Mouse (Mus musculus): ENCODE measurements around the gene 2210016L21Rik. TPM values are rescaled to one million over a fixed set of nuclear protein-coding genes. Genes with fewer than 3 reads are reported as not detected.
"Not testable (repeated sequence)": the region's sequence is repeated elsewhere in the genome, so short reads cannot be mapped to it uniquely, and the experiment has no call there.

Gene 2210016L21Rik
- polyA plus RNA-seq, 1 experiment from 2014 or later = 58.9 TPM

DNA sequence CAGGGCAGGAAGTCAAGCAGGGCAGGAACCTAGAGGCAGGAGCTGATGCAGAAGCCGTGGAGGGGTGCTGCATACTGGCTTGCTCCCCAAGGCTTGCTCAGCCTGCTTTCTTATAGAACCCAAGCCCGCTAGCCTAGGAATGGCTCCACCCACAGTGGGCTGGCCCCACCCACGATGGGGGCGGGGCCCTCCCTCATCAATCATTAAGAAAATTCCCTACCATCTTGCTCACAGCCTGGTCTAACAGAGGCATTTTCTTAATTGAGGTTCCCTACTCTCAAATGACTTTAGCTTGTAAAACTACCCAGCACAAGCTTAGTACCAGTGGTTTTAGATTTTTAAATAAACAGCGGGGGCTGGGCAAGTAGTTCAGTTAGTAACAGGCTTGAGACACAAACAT lies 10.3 kb upstream of the 2210016L21Rik start:
- Histone ChIP-seq H3K9me3 (ENCODE audit: control insufficient read depth, low read length) (0 out of 2 replicates have a peak, but pooled peaks cover 3% of the 10 kb centered on the region), H3K4me3 (ENCODE audit: low read length) (no peak overlapping the region), H3K4me2 (replicated peaks; ENCODE audit: low read depth, low read length) (no peak overlapping the region), H3K27me3 (ENCODE audit: control insufficient read depth, insufficient read depth, low read length) (no peaks in the 10 kb centered on the region), H3K27ac (ENCODE audit: low read depth, low read length) (no peak overlapping the region), H3K9ac (ENCODE audit: low read depth, low read length) (no peak overlapping the region), H3K4me1 (ENCODE audit: control insufficient read depth, insufficient read depth, low read length) (no peaks in the 10 kb centered on the region; the same call in none of the 2 replicates), H3K36me3 (ENCODE audit: control insufficient read depth, insufficient read depth, low read length) (no peaks in the 10 kb centered on the region)
- WGBS = 58% methylated on average over 5 of the region's 5 CpGs
- ATAC-seq (ENCODE audit: low FRiP score, low TSS enrichment) = no peak

DNA sequence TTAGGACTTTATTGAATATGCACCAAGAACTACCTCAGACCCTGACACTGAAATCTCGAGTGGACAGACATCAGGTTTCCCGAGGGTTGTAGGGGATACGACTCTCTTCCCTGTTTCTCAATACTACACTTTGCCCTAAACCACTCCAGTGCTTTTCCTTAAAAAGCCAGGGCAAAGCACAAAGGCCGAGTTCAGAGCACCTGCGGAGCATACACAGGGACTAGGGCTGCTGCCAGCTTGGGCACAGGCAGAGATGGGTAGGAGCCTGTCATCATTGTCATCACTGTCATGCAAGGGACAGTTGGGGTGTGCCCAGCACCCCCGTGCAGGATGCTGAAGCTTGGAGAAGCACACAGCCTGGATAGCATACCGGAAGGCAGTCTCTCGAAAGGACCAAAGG lies 8.8 kb upstream of the 2210016L21Rik start:
- Histone ChIP-seq H3K4me1 (ENCODE audit: control insufficient read depth, insufficient read depth, low read length) (no peaks in the 10 kb centered on the region), H3K36me3 (ENCODE audit: control insufficient read depth, insufficient read depth, low read length) (no peaks in the 10 kb centered on the region), H3K9ac (ENCODE audit: low read depth, low read length) (no peak overlapping the region), H3K27ac (ENCODE audit: low read depth, low read length) (no peak overlapping the region), H3K9me3 (ENCODE audit: control insufficient read depth, low read length) (0 out of 2 replicates have a peak, but pooled peaks cover 3% of the 10 kb centered on the region), H3K4me3 (ENCODE audit: low read length) (no peak overlapping the region), H3K4me2 (replicated peaks; ENCODE audit: low read depth, low read length) (no peak overlapping the region), H3K27me3 (ENCODE audit: control insufficient read depth, insufficient read depth, low read length) (no peaks in the 10 kb centered on the region)
- no peak for ATAC-seq (ENCODE audit: low FRiP score, low TSS enrichment)
- 85% methylated on average over 8 of the region's 8 CpGs for WGBS

DNA sequence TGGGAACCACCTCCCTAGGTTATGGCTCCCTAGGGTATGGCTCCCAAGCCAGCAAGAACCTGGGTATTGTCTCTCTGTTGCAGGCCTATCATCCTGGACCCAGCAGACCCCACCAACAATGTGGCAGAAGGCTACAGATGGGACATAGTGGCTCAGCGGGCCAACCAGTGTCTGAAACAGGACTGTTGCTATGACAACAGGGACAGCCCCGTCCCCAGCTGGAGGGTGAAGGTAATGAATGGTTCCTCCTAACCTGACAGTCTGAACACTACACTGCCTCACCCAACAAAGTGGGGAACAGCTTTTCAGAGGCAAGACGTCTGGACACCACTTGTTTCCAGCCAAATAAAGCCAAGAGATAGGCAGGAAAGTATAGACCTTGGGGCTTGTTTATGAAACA lies 6.1 kb upstream of the 2210016L21Rik start:
- no peak overlapping the region for H3K27ac ChIP-seq (ENCODE audit: low read depth, low read length)
- 0 out of 2 replicates have a peak, but pooled peaks cover 7% of the 10 kb centered on the region for H3K9me3 ChIP-seq (ENCODE audit: control insufficient read depth, low read length)
- no peaks in the 10 kb centered on the region for H3K27me3 ChIP-seq (ENCODE audit: control insufficient read depth, insufficient read depth, low read length)
- no peak overlapping the region for H3K4me3 ChIP-seq (ENCODE audit: low read length)
- 11% methylated on average over 3 of the region's 3 CpGs for WGBS
- ATAC-seq (ENCODE audit: low FRiP score, low TSS enrichment) = no peak
- H3K4me2 ChIP-seq (replicated peaks; ENCODE audit: low read depth, low read length) = no peak overlapping the region
- no peak overlapping the region for H3K9ac ChIP-seq (ENCODE audit: low read depth, low read length)
- H3K4me1 ChIP-seq (ENCODE audit: control insufficient read depth, insufficient read depth, low read length) = no peaks in the 10 kb centered on the region
- H3K36me3 ChIP-seq (ENCODE audit: control insufficient read depth, insufficient read depth, low read length) = no peaks in the 10 kb centered on the region

DNA sequence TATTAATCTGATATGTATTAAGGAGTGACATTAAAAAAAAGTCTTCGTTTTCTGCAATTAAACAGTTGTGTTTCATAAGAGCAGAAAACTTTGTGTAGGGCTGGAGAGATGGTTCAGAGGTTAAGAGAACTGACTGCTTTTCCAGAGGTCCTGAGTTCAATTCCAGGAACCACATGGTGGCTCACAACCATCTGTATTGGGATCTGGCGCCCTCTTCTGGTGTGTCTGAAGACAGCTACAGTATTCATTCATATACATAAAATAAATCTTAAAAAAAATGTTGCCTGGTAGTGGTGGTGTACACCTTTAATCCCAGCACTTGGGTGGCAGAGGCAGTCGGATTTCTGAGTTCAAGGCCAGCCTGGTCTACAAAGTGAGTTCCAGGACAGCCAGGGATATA lies 820 bp upstream of the 2210016L21Rik start:
- H3K4me1 ChIP-seq (ENCODE audit: control insufficient read depth, insufficient read depth, low read length); H3K9me3 ChIP-seq (ENCODE audit: control insufficient read depth, low read length); H3K36me3 ChIP-seq (ENCODE audit: control insufficient read depth, insufficient read depth, low read length); ATAC-seq (ENCODE audit: low FRiP score, low TSS enrichment); H3K27ac ChIP-seq (ENCODE audit: low read depth, low read length); H3K9ac ChIP-seq (ENCODE audit: low read depth, low read length); H3K4me3 ChIP-seq (ENCODE audit: low read length); H3K27me3 ChIP-seq (ENCODE audit: control insufficient read depth, insufficient read depth, low read length): not testable (repeated sequence)
- peak overlapping the region; percentile 81 for H3K4me2 ChIP-seq (replicated peaks; ENCODE audit: low read depth, low read length)
- WGBS = 70% methylated on average over 3 of the region's 3 CpGs

DNA sequence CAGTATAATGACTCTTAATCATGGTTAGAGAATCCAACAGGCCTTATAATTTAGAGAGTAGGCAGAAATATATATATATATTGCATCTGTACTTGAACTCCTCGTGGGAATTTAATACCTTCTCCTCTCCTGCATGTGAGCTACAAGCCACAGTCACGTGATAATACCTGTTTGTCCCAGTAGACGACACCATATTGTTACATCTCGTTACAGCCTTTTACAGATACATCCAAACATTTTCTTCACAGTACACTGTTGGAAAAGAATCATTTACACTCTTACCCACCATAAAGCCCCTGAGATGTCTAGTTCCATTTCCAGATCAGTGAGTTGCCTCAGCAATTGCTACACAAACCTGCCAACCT lies 790 bp downstream of the 2210016L21Rik start:
- H3K27ac ChIP-seq (ENCODE audit: low read depth, low read length) = no peak overlapping the region
- 39% methylated on average over 4 of the region's 4 CpGs for WGBS
- no peaks in the 10 kb centered on the region for H3K27me3 ChIP-seq (ENCODE audit: control insufficient read depth, insufficient read depth, low read length)
- H3K9me3 ChIP-seq (ENCODE audit: control insufficient read depth, low read length) = 0 out of 2 replicates have a peak, but pooled peaks cover 4% of the 10 kb centered on the region
- H3K9ac ChIP-seq (ENCODE audit: low read depth, low read length) = peak overlapping the region; percentile 95
- ATAC-seq (ENCODE audit: low FRiP score, low TSS enrichment) = no peak
- peak overlapping the region; percentile 81 for H3K4me2 ChIP-seq (replicated peaks; ENCODE audit: low read depth, low read length)
- peaks cover 5% of the 10 kb centered on the region for H3K4me1 ChIP-seq (ENCODE audit: control insufficient read depth, insufficient read depth, low read length)
- peak overlapping the region; percentile 93 for H3K4me3 ChIP-seq (ENCODE audit: low read length)
- H3K36me3 ChIP-seq (ENCODE audit: control insufficient read depth, insufficient read depth, low read length) = peaks cover 22% of the 10 kb centered on the region

DNA sequence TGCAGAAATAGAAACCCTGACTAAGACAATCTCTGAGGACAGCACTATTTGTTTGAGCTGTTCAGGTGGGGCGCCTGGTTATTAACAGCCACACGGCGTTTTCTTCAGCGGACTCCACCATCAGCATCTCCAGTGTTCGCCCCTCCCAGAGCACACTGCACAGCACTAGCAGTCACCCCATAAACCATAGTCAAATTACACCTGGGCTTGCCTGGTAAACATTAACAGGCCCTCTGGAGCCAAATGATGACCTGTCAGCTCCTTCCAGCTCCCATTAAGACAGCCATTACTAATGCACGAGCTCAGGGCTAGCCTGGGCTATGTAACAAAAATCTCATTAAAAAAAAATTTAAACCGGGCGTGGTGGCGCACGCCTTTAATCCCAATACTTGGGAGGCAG lies 3.1 kb downstream of the 2210016L21Rik start:
- H3K27ac ChIP-seq (ENCODE audit: low read depth, low read length) = no peak overlapping the region
- no peak overlapping the region for H3K4me2 ChIP-seq (replicated peaks; ENCODE audit: low read depth, low read length)
- WGBS = 89% methylated on average over 10 of the region's 10 CpGs
- H3K9me3 ChIP-seq (ENCODE audit: control insufficient read depth, low read length) = no peaks in the 10 kb centered on the region
- no peak for ATAC-seq (ENCODE audit: low FRiP score, low TSS enrichment)
- H3K27me3 ChIP-seq (ENCODE audit: control insufficient read depth, insufficient read depth, low read length) = no peaks in the 10 kb centered on the region
- H3K4me3 ChIP-seq (ENCODE audit: low read length) = no peak overlapping the region
- H3K9ac ChIP-seq (ENCODE audit: low read depth, low read length) = no peak overlapping the region
- H3K4me1 ChIP-seq (ENCODE audit: control insufficient read depth, insufficient read depth, low read length) = peaks cover 5% of the 10 kb centered on the region
- peaks cover 44% of the 10 kb centered on the region for H3K36me3 ChIP-seq (ENCODE audit: control insufficient read depth, insufficient read depth, low read length)

DNA sequence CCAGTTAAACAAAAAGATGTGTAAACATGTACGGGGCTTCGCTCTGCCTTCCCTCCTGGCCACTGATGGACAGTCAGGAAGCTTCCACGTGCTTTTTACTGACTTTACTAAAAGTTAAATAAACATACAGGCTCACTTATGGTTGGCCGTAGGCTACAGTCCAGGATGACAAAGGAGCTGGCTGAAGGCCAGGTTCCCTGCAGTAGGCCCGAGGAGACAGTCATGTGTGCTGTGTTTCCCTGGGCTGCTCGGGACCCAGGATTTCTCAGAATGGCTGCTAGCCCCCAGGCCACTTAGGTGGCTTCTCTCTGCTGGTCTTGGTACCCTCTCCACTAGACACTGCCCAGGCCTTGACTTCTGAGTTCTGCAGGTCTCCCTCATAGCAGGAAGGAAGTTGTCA lies 6.9 kb downstream of the 2210016L21Rik start:
- ATAC-seq (ENCODE audit: low FRiP score, low TSS enrichment) = no peak
- 57% methylated on average over 6 of the region's 6 CpGs for WGBS
- peaks cover 44% of the 10 kb centered on the region for H3K36me3 ChIP-seq (ENCODE audit: control insufficient read depth, insufficient read depth, low read length)

DNA sequence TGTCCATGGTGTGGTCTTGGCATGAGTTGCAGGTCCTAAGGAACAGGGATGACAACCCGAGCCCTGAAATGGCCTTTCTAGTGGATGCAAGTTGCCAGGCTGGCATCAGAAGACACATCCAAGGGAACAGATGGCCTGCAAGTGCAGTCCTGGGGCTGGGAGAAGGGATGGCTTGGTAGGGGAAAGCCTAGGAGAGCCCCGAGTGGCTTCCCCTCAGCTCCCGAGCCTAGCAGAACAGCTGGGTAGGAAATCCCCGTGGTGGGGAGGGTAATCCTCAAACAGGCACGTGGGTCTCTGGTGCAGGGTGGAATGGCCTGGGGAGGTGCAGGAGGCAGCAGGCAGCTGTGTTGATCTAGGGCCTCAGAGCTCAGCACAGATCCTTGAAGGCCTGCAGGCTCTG lies 7.4 kb downstream of the 2210016L21Rik start:
- Histone ChIP-seq H3K4me2 (replicated peaks; ENCODE audit: low read depth, low read length) (no peak overlapping the region), H3K36me3 (ENCODE audit: control insufficient read depth, insufficient read depth, low read length) (peaks cover 44% of the 10 kb centered on the region), H3K27ac (ENCODE audit: low read depth, low read length) (no peak overlapping the region), H3K27me3 (ENCODE audit: control insufficient read depth, insufficient read depth, low read length) (no peaks in the 10 kb centered on the region), H3K4me3 (ENCODE audit: low read length) (no peak overlapping the region), H3K9me3 (ENCODE audit: control insufficient read depth, low read length) (no peaks in the 10 kb centered on the region), H3K4me1 (ENCODE audit: control insufficient read depth, insufficient read depth, low read length) (0 out of 2 replicates have a peak, but pooled peaks cover 3% of the 10 kb centered on the region), H3K9ac (ENCODE audit: low read depth, low read length) (peak overlapping the region; percentile 23; the same call in 1 of the 2 replicates)
- no peak for ATAC-seq (ENCODE audit: low FRiP score, low TSS enrichment)
- WGBS = 75% methylated on average over 5 of the region's 5 CpGs

More for the DNA sequence above, 6.9 kb downstream of the 2210016L21Rik start:
- Histone ChIP-seq H3K4me3 (ENCODE audit: low read length) (no peak overlapping the region), H3K27me3 (ENCODE audit: control insufficient read depth, insufficient read depth, low read length) (no peaks in the 10 kb centered on the region), H3K27ac (ENCODE audit: low read depth, low read length) (no peak overlapping the region), H3K4me2 (replicated peaks; ENCODE audit: low read depth, low read length) (no peak overlapping the region), H3K9me3 (ENCODE audit: control insufficient read depth, low read length) (no peaks in the 10 kb centered on the region), H3K4me1 (ENCODE audit: control insufficient read depth, insufficient read depth, low read length) (0 out of 2 replicates have a peak, but pooled peaks cover 3% of the 10 kb centered on the region), H3K9ac (ENCODE audit: low read depth, low read length) (0 out of 2 replicates have a peak overlapping the region, but pooled peaks have one; percentile 23)

DNA sequence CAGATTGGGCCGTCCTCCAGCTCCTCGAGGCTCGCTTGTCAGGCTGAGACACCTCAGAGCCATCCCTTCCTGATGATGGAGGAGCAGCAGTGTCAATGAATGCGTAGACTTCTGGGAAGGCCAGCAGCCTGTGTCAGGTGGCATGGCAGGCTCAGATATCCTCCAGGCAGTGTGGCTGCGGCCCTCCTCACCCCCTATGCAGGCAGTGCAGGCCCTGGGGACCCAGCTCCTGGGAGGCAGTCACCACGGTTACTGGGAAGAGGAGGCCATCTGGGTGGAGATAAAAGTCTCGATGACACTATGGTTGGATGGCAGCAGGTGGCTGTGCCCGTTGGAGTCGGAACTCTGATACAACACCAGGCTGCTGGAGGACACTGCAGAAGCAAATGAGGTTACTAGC lies 7.9 kb downstream of the 2210016L21Rik start:
- Histone ChIP-seq H3K4me1 (ENCODE audit: control insufficient read depth, insufficient read depth, low read length) (0 out of 2 replicates have a peak, but pooled peaks cover 3% of the 10 kb centered on the region), H3K9ac (ENCODE audit: low read depth, low read length) (no peak overlapping the region), H3K4me3 (ENCODE audit: low read length) (no peak overlapping the region), H3K27me3 (ENCODE audit: control insufficient read depth, insufficient read depth, low read length) (no peaks in the 10 kb centered on the region), H3K9me3 (ENCODE audit: control insufficient read depth, low read length) (no peaks in the 10 kb centered on the region), H3K27ac (ENCODE audit: low read depth, low read length) (no peak overlapping the region), H3K36me3 (ENCODE audit: control insufficient read depth, insufficient read depth, low read length) (peaks cover 44% of the 10 kb centered on the region), H3K4me2 (replicated peaks; ENCODE audit: low read depth, low read length) (no peak overlapping the region)
- 85% methylated on average over 9 of the region's 9 CpGs for WGBS
- ATAC-seq (ENCODE audit: low FRiP score, low TSS enrichment) = no peak
